Mouse (Mus musculus) ES-Bruce4 (cell line): ENCODE measurements around the gene Apol8.

ENCODE experiments used
- CTCF ChIP-seq: IDR thresholded peaks from one replicate; pipeline ENCODE4 v1.8.1; 2011; ENCODE audit warnings: low read depth, low read length
- EP300 ChIP-seq: IDR thresholded peaks from 2 replicates; pipeline ENCODE4 v1.6.1; 2011; ENCODE audit warnings: low read depth, low read length; ENCODE audit not compliant: insufficient read depth
- POLR2A ChIP-seq: IDR thresholded peaks from one replicate; pipeline ENCODE4 v1.8.1; 2011; ENCODE audit warnings: low read length; ENCODE audit not compliant: insufficient read depth

GRCm38 (mm10) chr15:77796409-77797035 lies 39.7 kb upstream of the Apol8 start:
- TF ChIP-seq POLR2A (no peak), CTCF (no peak), EP300 (no peak)
